Mouse (Mus musculus) kidney, adult 11 months (tissue): ENCODE measurements at regions not wholly inside any gene's neighbourhood (a gene's known extent, or its start where the extent isn't known, plus 50 kb on each side); places are given as distances from the start of the nearest gene placed in this dataset.

Experiments used
- DNase-seq: peaks from one replicate; pipeline ENCODE4 v3.0.0; 2022

GRCm38 (mm10) chr14:105498155-105498906, 240.0 kb downstream of the Ndfip2 start:
- no peak for DNase-seq

DNA sequence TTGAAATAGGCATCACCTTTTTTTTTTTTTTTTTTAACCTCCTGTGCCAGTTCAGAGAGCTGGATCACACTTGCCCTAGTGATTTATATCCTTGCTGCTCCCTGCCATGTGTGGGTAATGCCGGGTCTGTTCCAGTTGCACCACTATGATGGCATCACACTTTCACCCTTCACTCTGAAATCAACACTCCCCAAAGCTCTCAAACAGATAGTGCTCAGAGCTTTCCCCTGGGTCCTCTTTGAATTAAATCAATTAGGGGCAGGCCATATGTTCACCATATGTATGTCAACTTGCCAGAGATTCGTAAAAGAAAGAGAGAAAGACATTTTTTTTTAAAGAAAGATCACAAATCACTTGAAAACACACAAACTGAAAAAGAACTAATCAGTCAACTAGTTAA, 236.8 kb downstream of the Ndfip2 start:
- DNase-seq, result no peak

DNA sequence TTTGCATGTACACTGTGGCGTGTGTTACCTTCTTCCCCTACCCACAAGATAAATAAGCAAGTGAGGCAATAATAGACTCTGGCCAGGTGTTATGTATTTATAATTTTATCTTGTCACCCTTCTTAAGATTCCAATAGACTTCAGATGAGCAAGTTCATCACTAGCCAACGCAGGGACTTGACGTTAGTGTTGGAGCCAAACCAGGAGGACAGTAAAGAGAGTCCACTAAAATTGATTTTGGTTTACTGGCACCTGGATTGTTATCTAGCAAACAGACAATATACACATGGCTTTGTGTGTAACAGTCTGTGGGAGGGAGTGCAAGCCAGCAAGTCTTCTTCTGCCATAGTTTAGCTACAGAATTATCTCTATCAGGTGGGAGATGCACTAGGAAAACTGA, 236.0 kb downstream of the Ndfip2 start:
- no peak for DNase-seq

DNA sequence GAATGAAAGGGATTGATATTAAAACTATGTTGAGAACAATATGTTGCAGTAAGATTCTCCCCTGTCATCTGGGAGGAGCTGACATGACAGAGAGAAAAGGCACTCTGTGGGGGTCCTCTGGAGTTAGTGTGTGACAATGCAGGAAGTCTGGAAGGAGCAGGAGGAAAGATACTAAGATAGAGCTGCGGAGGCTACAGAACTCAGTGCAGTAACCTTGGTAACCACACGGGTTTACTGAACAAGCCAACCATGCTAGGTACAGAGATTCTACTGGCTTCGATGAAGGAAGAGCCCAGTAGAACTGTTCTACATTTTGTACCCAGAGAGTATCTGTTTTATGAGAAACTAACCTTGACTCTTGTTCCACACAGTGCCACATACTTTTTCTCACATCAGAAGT, 231.8 kb downstream of the Ndfip2 start:
- no peak for DNase-seq

GRCm38 (mm10) chr14:105483352-105484083, 225.1 kb downstream of the Ndfip2 start:
- peak; percentile 21 for DNase-seq

- DNase-seq, result no peak
These were observed 224.4 kb downstream of the Ndfip2 start for GRCm38 (mm10) chr14:105482644-105483351.

GRCm38 (mm10) chr14:105480048-105480447, 221.7 kb downstream of the Ndfip2 start:
- DNase-seq, result no peak

DNA sequence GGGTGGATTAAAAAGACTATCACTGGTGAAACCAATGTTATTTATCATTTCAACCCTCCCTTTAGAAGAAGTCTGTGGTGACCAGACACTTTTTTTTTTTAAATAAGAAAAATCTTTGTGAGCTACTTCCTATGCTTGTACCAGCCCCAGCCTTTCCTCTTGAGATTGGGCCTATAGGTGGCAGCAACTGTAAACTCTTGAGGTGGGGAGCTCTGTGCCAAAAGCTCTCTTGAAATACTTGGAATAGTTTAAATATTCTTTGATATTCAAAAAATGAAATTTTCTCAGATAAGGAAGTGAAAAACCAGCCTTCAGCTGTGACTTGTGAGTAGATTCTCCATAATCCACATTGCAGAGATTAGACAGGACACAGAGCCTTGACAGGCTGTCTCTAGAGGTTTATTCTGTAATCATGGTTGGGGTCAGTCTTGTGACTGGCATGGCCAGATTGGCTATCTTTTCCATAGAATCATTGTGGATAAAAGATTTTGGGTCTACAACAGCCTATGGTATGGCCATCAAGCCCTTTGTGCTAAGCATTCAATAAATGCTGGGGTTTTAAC, 216.7 kb downstream of the Ndfip2 start:
- DNase-seq, result no peak

DNA sequence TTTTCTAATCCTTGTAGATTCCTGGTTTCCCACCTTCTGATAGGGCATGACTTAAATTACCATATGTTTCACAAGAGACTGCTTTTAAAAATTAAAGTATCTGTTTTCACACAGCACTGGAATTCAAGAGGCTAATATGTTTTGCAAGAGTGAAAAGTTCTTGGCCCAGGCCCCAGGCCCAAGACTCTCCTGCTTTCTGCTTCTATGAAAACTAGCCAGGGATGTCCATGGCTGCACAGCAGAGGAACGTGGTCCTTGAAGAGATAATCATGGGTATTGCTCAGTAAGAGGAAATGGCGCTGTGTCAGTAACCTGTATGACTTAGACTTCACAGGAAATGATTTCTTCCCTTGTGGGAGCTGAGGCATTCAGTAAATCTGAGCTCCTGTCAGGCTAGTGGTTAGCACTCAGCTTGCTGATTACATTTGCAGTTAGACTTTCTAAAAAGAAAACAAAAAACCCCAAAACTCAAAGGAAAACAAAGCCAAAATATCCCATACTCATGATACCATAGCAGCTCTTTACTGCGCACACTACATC, 190.6 kb downstream of the Ndfip2 start:
- DNase-seq, result no peak

- DNase-seq, result no peak
These were observed 188.7 kb downstream of the Ndfip2 start for GRCm38 (mm10) chr14:105447088-105447487.

DNA sequence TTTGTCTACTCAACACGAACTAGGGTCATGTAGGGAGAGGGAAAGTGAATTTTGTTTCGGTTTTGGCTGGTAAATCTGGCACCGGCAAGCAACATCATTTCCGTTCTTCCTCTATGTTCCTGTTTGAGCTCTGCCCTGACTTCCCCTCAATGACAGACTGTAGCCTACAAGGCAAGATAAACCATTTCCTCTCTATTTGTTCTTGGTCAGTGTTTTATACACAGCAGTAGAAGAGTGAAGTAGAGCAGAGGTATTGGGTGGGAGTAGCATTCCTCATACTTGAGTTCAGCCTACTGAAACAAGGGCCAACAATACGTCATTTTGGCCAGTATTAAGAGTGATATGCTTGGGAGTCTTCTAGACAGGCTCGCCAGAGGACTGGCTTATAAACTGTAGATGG, 177.0 kb downstream of the Ndfip2 start:
- DNase-seq, result peak; percentile 23

DNA sequence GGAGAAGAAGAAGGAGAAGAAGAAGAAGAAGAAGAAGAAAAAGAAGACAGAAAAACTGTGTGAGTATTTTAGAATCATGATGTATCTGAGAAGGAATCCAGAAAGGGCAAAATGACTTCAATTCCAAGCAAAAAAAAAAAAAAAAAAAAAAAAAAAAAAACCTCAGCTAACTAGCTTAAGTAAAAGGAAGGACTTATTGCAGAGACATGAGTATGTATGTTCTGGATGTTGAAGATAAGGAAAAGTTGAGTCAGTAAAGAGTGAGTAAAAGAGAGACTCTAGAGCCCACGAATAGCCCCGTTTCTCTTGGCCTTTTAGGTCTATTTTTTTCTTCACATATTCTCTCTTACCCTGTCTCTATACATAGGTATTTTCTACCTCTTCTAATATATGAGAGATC, 175.1 kb downstream of the Ndfip2 start:
- no peak for DNase-seq

DNA sequence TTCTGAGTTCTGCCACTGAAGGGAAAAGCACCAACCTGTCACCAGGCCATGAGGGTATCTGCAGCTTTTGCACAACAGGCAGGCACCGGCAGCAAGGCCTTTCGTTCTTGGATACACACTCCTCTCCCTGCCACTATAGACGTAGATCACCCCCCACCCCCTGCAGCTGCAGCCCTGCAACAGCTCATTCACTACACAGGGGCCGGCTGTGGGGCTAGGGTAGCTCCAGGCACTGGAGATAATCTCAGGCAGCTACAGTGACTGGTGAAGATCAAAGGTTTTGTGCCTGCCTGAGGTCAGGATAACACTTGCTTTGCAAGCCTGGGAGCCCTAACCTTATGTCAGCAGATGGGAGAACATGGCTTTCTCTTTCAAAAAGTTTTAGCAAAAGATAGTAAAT, 174.3 kb downstream of the Ndfip2 start:
- no peak for DNase-seq

DNA sequence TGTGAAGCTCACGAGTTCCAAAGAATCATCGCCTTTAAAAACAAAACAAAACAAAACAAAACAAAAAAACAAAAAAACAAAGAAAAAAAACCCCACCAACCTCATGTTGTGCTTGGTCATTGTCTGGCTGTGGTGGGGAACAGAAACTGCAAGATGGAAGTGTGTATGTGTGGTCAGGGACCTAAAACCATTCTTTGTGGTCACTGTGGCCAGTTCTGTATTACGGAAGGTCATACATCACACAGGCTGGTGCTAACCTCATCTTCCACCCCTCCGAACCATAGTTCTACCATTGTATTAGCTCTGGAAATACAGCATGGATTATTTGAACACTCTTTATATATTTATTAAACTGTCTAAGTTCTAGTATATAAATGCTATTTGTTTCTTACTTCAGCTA, 173.2 kb downstream of the Ndfip2 start:
- DNase-seq, result no peak

DNA sequence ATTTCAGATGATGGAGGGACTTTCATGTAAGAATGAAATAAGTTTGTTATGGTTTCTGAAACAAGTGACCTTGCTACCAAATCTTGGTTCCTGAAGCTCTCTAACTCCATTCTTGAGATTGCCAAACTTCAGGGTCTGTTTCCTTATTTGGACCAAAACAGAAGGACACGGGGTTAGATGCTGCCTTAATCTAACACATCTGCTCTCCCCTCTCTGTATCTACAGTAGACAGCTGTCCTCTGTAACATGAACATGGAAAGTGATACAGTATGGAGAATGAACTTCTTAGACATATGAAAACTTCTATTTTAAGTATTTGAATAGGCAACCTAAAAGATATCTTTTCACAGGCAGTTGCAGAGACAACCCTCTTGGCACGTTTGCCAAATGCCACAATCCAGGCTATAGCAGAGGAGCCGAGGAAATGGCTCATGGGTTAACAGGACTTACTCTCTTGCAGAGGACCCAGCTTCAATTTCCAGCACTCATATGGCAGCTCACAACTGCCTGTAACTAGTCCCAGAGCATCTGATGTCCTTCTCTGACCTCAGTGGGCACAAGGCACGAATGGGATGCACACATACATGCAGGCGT, 171.4 kb downstream of the Ndfip2 start:
- no peak for DNase-seq

- DNase-seq, result peak; percentile 60
These were observed 169.1 kb downstream of the Ndfip2 start for GRCm38 (mm10) chr14:105427474-105427901.

DNA sequence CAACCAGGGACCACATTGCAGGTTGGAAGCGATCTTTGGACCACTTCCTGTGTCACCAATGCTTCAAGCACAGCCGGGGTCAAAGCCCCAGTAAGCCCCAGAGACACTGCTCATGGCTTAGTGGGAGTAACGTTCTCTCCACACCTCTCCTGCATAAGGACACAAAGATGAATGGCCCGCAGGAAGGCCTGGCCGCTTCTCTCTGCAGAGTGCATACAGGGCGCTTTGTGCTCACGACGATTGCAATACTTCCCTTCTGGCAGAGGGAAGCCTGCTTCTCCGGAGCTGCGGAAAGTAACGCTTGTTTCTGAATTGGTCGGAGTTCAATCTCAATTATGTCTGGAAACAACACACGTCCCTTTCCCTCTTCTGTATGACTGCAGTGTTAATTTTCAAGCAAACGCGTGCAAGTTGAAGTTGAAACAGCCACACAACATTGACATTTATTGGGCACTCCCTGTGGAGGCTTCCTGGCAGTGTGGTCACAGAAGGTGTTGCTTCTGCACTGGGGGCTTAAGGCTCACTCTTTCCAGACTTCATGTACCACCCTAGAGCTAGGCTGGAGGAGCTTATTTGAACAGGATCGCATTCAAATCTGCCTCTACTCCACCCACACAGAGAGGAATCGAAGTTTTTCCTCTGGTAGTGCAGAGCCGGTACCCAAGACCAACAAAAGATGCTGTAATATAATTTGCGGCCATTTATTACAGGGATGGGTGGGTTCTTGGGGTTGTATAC, 168.4 kb downstream of the Ndfip2 start:
- DNase-seq, result no peak

GRCm38 (mm10) chr14:105417967-105418366, 159.6 kb downstream of the Ndfip2 start:
- DNase-seq, result no peak

- DNase-seq, result no peak
These were observed 159.1 kb downstream of the Ndfip2 start for GRCm38 (mm10) chr14:105417458-105417960.

DNA sequence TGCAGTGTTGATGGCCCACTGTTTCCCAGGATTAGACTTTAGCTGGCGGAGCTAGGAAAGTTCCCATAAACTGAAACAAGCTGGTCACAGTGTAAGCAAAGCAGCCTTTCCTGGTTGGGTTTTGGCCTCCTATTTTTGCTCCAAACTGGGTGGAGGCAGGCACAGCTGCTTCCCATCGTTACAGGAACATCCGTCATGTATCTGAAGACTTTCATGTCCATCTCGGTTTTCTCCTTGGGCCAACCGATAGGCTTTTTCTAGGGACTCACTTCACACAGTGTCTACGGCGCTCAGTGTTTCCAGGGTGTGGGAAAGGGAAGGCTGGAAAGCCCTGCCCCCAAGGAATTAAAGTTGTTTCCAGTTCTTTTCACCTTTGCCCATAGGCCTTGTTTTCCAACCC, 158.6 kb downstream of the Ndfip2 start:
- DNase-seq, result no peak

- no peak for DNase-seq
These were observed 146.3 kb downstream of the Ndfip2 start for GRCm38 (mm10) chr14:105404662-105405061.

DNA sequence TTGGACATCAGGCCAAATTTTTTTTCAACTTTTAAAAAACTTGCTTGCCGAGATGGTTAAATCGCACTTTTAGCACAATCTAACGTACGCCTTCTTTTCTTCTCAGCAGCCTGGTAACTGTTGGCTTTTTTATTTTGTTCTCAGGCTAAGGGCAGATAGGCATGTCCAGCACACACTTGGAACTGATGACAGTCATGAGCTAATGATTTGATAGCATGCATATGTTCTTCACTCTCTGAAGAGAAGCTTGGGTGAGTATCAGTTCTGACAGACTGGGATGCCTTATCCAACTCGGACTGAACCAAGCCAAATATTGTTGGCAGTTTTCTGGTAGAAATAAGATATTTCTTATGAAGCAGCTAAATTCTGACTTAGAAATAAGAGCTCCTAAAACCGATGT, 145.9 kb downstream of the Ndfip2 start:
- DNase-seq, result no peak
